ENCODE assay signal across 20 mouse cellular contexts in the genomic region with DNA sequence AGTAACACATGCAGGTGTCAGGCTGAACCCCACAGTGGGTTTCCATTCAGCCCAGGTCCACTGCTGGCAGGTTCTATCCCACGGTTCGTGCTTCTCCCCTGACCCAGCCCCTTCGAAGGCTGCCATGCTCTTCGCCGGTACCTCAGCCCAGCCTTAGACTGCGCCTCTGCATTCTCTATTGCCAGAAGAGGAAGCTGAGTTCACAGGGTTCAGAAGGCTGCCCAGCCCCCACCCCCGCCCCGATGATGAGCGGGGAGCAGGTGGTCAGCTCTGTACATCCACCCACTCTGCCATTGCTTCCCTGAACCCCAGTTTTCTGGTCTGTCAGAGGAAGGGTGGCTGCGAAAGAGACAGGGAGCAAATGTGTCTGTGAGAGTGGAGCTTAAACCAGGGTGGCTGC. TPM values are rescaled to one million over a fixed set of nuclear protein-coding genes. Genes with fewer than 3 reads are reported as not detected.
DNase-seq lines count a peak whose midpoint lies in the region; ATAC-seq lines count a peak whose summit lies in the region.
"Had no signal": no experiment of that assay in that cellular context is flagged by ENCODE, and none has a peak within 500 bp of the region (broad histone marks: within the 10 kb centered on the region; RNA-seq: fewer than 3 reads in every experiment).

No protein-coding gene starts in this region.

- DNase-seq in forebrain, embryonic 10.5 days (ENCODE audit: extremely low spot score, low spot score), result no peak
- no peak for DNase-seq in forebrain, embryonic 14.5 days (ENCODE audit: low spot score)
- no peak for DNase-seq in thymus, postnatal 0 days (ENCODE audit: low spot score)
- no peak for DNase-seq in lung, postnatal 36 days
- DNase-seq in adrenal gland, postnatal 36 days, result no peak
- DNase-seq: cerebellum, adult 9-10 months; gastrocnemius, adult 2 months; heart, adult 18-20 months; kidney, adult 9 months; liver, postnatal 0 days; thymus, postnatal 14 days had no signal

- peak overlapping the region; percentile 75 for H3K27ac ChIP-seq in forebrain, embryonic 10.5 days
- no peak overlapping the region for H3K27ac ChIP-seq in forebrain, embryonic 15.5 days (replicated peaks)
- no peak overlapping the region for H3K27ac ChIP-seq in forebrain, embryonic 14.5 days (ENCODE audit: low read depth, low read length)
- peak overlapping the region; percentile 32; the same call in 1 of the 2 replicates for H3K27ac ChIP-seq in hindbrain, embryonic 16.5 days (ENCODE audit: low read depth, low read length)
- H3K27ac ChIP-seq in neural tube, embryonic 14.5 days (ENCODE audit: low read depth, low read length), result no peak overlapping the region
- H3K27ac ChIP-seq: embryonic facial prominence, embryonic 13.5 days; gastrocnemius, adult 2 months; limb, embryonic 15.5 days; stomach, embryonic 15.5 days had no signal

- H3K9ac ChIP-seq in forebrain, embryonic 15.5 days (replicated peaks), result no peak overlapping the region
- peak overlapping the region; percentile 21; the same call in 1 of the 2 replicates for H3K9ac ChIP-seq in forebrain, embryonic 14.5 days (ENCODE audit: low read length)
- H3K9ac ChIP-seq in hindbrain, embryonic 16.5 days (ENCODE audit: low read depth, low read length), result peak overlapping the region; percentile 24
- 0 out of 2 replicates have a peak overlapping the region, but pooled peaks have one; percentile 2 for H3K9ac ChIP-seq in neural tube, embryonic 14.5 days (replicated peaks; ENCODE audit: low read depth, low read length)
- H3K9ac ChIP-seq: embryonic facial prominence, embryonic 13.5 days; limb, embryonic 15.5 days; liver, postnatal 0 days; stomach, embryonic 15.5 days had no signal

- peaks cover 29% of the 10 kb centered on the region for H3K4me1 ChIP-seq in forebrain, embryonic 10.5 days
- H3K4me1 ChIP-seq in forebrain, embryonic 15.5 days, result peaks cover 24% of the 10 kb centered on the region
- peaks cover 19% of the 10 kb centered on the region for H3K4me1 ChIP-seq in forebrain, embryonic 14.5 days (ENCODE audit: control insufficient read depth, insufficient read depth, low read length)
- H3K4me1 ChIP-seq in hindbrain, embryonic 16.5 days (ENCODE audit: control insufficient read depth, insufficient read depth, low read depth, low read length), result peaks cover 22% of the 10 kb centered on the region
- H3K4me1 ChIP-seq in neural tube, embryonic 14.5 days (ENCODE audit: control insufficient read depth, insufficient read depth, low read length), result peaks cover 18% of the 10 kb centered on the region; the same call in 1 of the 2 replicates
- H3K4me1 ChIP-seq: stomach, embryonic 15.5 days had no signal

- H3K4me3 ChIP-seq in forebrain, embryonic 10.5 days, result peak overlapping the region; percentile 14; the same call in 1 of the 2 replicates
- no peak overlapping the region for H3K4me3 ChIP-seq in forebrain, embryonic 15.5 days
- H3K4me3 ChIP-seq in forebrain, embryonic 14.5 days (ENCODE audit: low read depth, low read length), result no peak overlapping the region
- H3K4me3 ChIP-seq in hindbrain, embryonic 16.5 days (ENCODE audit: low read length), result no peak overlapping the region
- no peak overlapping the region for H3K4me3 ChIP-seq in neural tube, embryonic 14.5 days (ENCODE audit: low read depth, low read length)
- H3K4me3 ChIP-seq: embryonic facial prominence, embryonic 13.5 days; gastrocnemius, adult 2 months; limb, embryonic 15.5 days; stomach, embryonic 15.5 days had no signal

- no peak overlapping the region for H3K4me2 ChIP-seq in forebrain, embryonic 15.5 days (replicated peaks)
- no peak overlapping the region for H3K4me2 ChIP-seq in forebrain, embryonic 14.5 days (ENCODE audit: low read length)
- H3K4me2 ChIP-seq in hindbrain, embryonic 16.5 days (ENCODE audit: low read length), result no peak overlapping the region
- no peak overlapping the region for H3K4me2 ChIP-seq in neural tube, embryonic 14.5 days (ENCODE audit: low read depth, low read length)
- H3K4me2 ChIP-seq: embryonic facial prominence, embryonic 13.5 days; limb, embryonic 15.5 days; stomach, embryonic 15.5 days had no signal

- no peaks in the 10 kb centered on the region for H3K9me3 ChIP-seq in forebrain, embryonic 10.5 days
- no peaks in the 10 kb centered on the region for H3K9me3 ChIP-seq in forebrain, embryonic 15.5 days
- H3K9me3 ChIP-seq in forebrain, embryonic 14.5 days (replicated peaks; ENCODE audit: control insufficient read depth, low read length), result no peaks in the 10 kb centered on the region
- no peaks in the 10 kb centered on the region for H3K9me3 ChIP-seq in hindbrain, embryonic 16.5 days (ENCODE audit: control insufficient read depth, low read length)
- H3K9me3 ChIP-seq in neural tube, embryonic 14.5 days (ENCODE audit: control insufficient read depth, low read length), result no peaks in the 10 kb centered on the region
- H3K9me3 ChIP-seq: embryonic facial prominence, embryonic 13.5 days; limb, embryonic 15.5 days; stomach, embryonic 15.5 days had no signal

- ATAC-seq in forebrain, embryonic 15.5 days (replicated peaks), result no peak
- ATAC-seq in forebrain, embryonic 14.5 days, result peak; percentile 37; the same call in 1 of the 2 replicates
- ATAC-seq in hindbrain, embryonic 16.5 days, result peak; percentile 27; the same call in 1 of the 2 replicates
- ATAC-seq in neural tube, embryonic 14.5 days (ENCODE audit: low read depth), result 0 out of 2 replicates have a peak, but pooled peaks have one; percentile 42
- ATAC-seq: CD4-positive, CD25-positive, alpha-beta regulatory T cell, adult 4 months; liver, postnatal 0 days had no signal

- no peaks in the 10 kb centered on the region for H3K36me3 ChIP-seq in forebrain, embryonic 10.5 days (replicated peaks)
- no peaks in the 10 kb centered on the region for H3K36me3 ChIP-seq in forebrain, embryonic 15.5 days
- H3K36me3 ChIP-seq in forebrain, embryonic 14.5 days (ENCODE audit: control insufficient read depth, insufficient read depth, low read length), result no peaks in the 10 kb centered on the region
- H3K36me3 ChIP-seq in hindbrain, embryonic 16.5 days (ENCODE audit: control insufficient read depth, insufficient read depth, low read length), result no peaks in the 10 kb centered on the region
- no peaks in the 10 kb centered on the region for H3K36me3 ChIP-seq in neural tube, embryonic 14.5 days (ENCODE audit: control insufficient read depth, insufficient read depth, low read length)
- H3K36me3 ChIP-seq: embryonic facial prominence, embryonic 13.5 days; G1E; limb, embryonic 15.5 days; stomach, embryonic 15.5 days had no signal

- 23% methylated on average over 10 of the region's 10 CpGs for WGBS in forebrain, embryonic 10.5 days
- 14% methylated on average over 10 of the region's 10 CpGs for WGBS in forebrain, embryonic 15.5 days
- 24% methylated on average over 10 of the region's 10 CpGs for WGBS in forebrain, embryonic 14.5 days
- 26% methylated on average over 10 of the region's 10 CpGs for WGBS in hindbrain, embryonic 16.5 days
- 24% methylated on average over 10 of the region's 10 CpGs for WGBS in neural tube, embryonic 14.5 days

- H3K27me3 ChIP-seq in forebrain, embryonic 10.5 days (ENCODE audit: poor library complexity, severe bottlenecking), result no peaks in the 10 kb centered on the region
- no peaks in the 10 kb centered on the region for H3K27me3 ChIP-seq in forebrain, embryonic 15.5 days
- H3K27me3 ChIP-seq in forebrain, embryonic 14.5 days (replicated peaks; ENCODE audit: control insufficient read depth, insufficient read depth, low read length), result no peaks in the 10 kb centered on the region
- no peaks in the 10 kb centered on the region for H3K27me3 ChIP-seq in hindbrain, embryonic 16.5 days (replicated peaks; ENCODE audit: control insufficient read depth, insufficient read depth, low read length)
- no peaks in the 10 kb centered on the region; the same call in 1 of the 2 replicates for H3K27me3 ChIP-seq in neural tube, embryonic 14.5 days (ENCODE audit: control insufficient read depth, insufficient read depth, low read length)
- H3K27me3 ChIP-seq: embryonic facial prominence, embryonic 13.5 days; limb, embryonic 15.5 days; stomach, embryonic 15.5 days had no signal

RNA-seq across cellular contexts. Expression of gene Lrrc18, which starts 8.3 kb away (rescaled TPM):
- 0.32 and 0.50 TPM in 2 replicates for polyA plus RNA-seq in forebrain, embryonic 10.5 days (2016; fragmentation: Nextera tagmentation; extraction: Ambion mirVana)
- polyA plus RNA-seq in forebrain, embryonic 15.5 days (2015; fragmentation: Nextera tagmentation; extraction: Ambion mirVana), result 0.17 TPM in 1 of 2 replicates, not detected in the other
- 0.35 and 0.36 TPM in 2 replicates for polyA plus RNA-seq in forebrain, embryonic 14.5 days (2014; fragmentation: Nextera tagmentation; extraction: Ambion mirVana)
- 0.36 and 0.40 TPM in 2 replicates for polyA plus RNA-seq in hindbrain, embryonic 16.5 days (2015; fragmentation: Nextera tagmentation; extraction: Ambion mirVana)
- 0.31 and 0.46 TPM in 2 replicates for polyA plus RNA-seq in neural tube, embryonic 14.5 days (2014; fragmentation: Nextera tagmentation; extraction: Ambion mirVana)
- polyA plus RNA-seq in thymus, postnatal 0 days (2015; fragmentation: Nextera tagmentation; extraction: Ambion mirVana), result 0.52 and 0.89 TPM in 2 replicates
- under 1 TPM; 0.50 to 0.79 TPM for total RNA-seq in adrenal gland, postnatal 36 days (2021)
- total RNA-seq: hematopoietic stem cell, adult 5-6 weeks had no signal
- polyA plus RNA-seq: CD4-positive, CD25-positive, alpha-beta regulatory T cell, adult 4 months; G1E had no signal

Comparison
In these comparisons a context has a peak if more than half of its experiments do, and no peak if none do; other contexts are left out.
1. H3K27ac ChIP-seq: peak in forebrain, embryonic 10.5 days (single experiment) and hindbrain, embryonic 16.5 days (single experiment); none in forebrain, embryonic 15.5 days (single experiment), forebrain, embryonic 14.5 days (single experiment) and neural tube, embryonic 14.5 days (single experiment).